Mouse (Mus musculus) bone marrow, adult 2 months (tissue): ENCODE results near the gene 1700125H20Rik. TPM values are rescaled to one million over a fixed set of nuclear protein-coding genes. Genes with fewer than 3 reads are reported as not detected.

Experiments
- H3K27ac ChIP-seq: fragments of 200-500 bp; 2 replicates; pipeline ENCODE4 v1.5.1; 2012; ENCODE audit warnings: low read depth, mild to moderate bottlenecking, control low read depth, inconsistent platforms, low read length; ENCODE audit not compliant: control insufficient read depth, poor library complexity, insufficient read depth
- H3K4me1 ChIP-seq: fragments of 200-500 bp; 2 replicates; pipeline ENCODE4 v1.6.1; 2011; ENCODE audit warnings: low read length; ENCODE audit not compliant: control insufficient read depth, insufficient read depth
- H3K4me3 ChIP-seq: fragments of 200-500 bp; replicated peaks from 2 replicates; pipeline ENCODE3; 2011; ENCODE audit warnings: mild to moderate bottlenecking, low read depth, low read length, control low read depth; ENCODE audit not compliant: control insufficient read depth
- CTCF ChIP-seq: fragments of 200-500 bp; IDR thresholded peaks from 2 replicates; pipeline ENCODE4 v1.5.1; 2011; ENCODE audit warnings: low read length, control low read depth; ENCODE audit not compliant: control insufficient read depth, insufficient read depth
- POLR2A ChIP-seq: fragments of 200-500 bp; IDR thresholded peaks from 2 replicates; pipeline ENCODE4 v1.6.1; 2011; ENCODE audit warnings: low read depth, mild to moderate bottlenecking, control low read depth, low read length, borderline replicate concordance; ENCODE audit not compliant: control insufficient read depth
- WGBS: fragments of 180-500 bp; shearing (Covaris S2); methylation state at CpG from one replicate; pipeline ENCODE4 v1.1.7; 2018; 5-methylcytosine and 5-hydroxymethylcytosine counted together
- polyA plus RNA-seq: library from polyadenylated mRNA; stranded (reverse); fragments of >200 nt; gene quantifications from 2 replicates; pipeline ENCODE4 v1.2.4, GENCODE M21; 2011; ENCODE audit warnings: low replicate concordance; ENCODE audit not compliant: missing spikeins, insufficient read depth, insufficient read length

Gene 1700125H20Rik
- polyA plus RNA-seq = not detected in 2 replicates

- TF ChIP-seq CTCF = peak; percentile 97
- peak; percentile 38; the same call in 1 of the 2 replicates for TF ChIP-seq POLR2A
- Histone ChIP-seq H3K27ac (no peak within 1 kb of the TSS), H3K4me3 (peak within 1 kb of the TSS; percentile 27), H3K4me1 (no peaks in the 10 kb centered on the region)
- WGBS = 14% methylated on average over 21 of the region's 21 CpGs
These were observed at the start of gene 1700125H20Rik for GRCm38 (mm10) chr11:85170058-85170740. TSS of gene 1700125H20Rik (plus strand) at chr11:85170404.

- 67% methylated on average over 1 of the region's 1 CpGs for WGBS
- Histone ChIP-seq H3K27ac (no peak overlapping the region), H3K4me3 (no peak overlapping the region), H3K4me1 (peaks cover 2% of the 10 kb centered on the region; the same call in 1 of the 2 replicates)
- TF ChIP-seq POLR2A (no peak), CTCF (no peak)
These were observed 48.1 kb upstream of the 1700125H20Rik start for GRCm38 (mm10) chr11:85122073-85122472.

- Histone ChIP-seq H3K27ac (peak overlapping the region; percentile 63; the same call in 1 of the 2 replicates), H3K4me1 (peaks cover 2% of the 10 kb centered on the region; the same call in 1 of the 2 replicates), H3K4me3 (peak overlapping the region; percentile 48)
- WGBS = 64% methylated on average over 3 of the region's 3 CpGs
- no peak for TF ChIP-seq CTCF
- TF ChIP-seq POLR2A = no peak
These were observed 46.8 kb upstream of the 1700125H20Rik start for GRCm38 (mm10) chr11:85123267-85123992.

GRCm38 (mm10) chr11:85126257-85127102 is 43.7 kb upstream of the 1700125H20Rik start:
- WGBS = 49% methylated on average over 2 of the region's 2 CpGs
- Histone ChIP-seq H3K27ac (no peak overlapping the region), H3K4me1 (peaks cover 2% of the 10 kb centered on the region; the same call in 1 of the 2 replicates), H3K4me3 (no peak overlapping the region)
- TF ChIP-seq CTCF (no peak), POLR2A (no peak)

DNA sequence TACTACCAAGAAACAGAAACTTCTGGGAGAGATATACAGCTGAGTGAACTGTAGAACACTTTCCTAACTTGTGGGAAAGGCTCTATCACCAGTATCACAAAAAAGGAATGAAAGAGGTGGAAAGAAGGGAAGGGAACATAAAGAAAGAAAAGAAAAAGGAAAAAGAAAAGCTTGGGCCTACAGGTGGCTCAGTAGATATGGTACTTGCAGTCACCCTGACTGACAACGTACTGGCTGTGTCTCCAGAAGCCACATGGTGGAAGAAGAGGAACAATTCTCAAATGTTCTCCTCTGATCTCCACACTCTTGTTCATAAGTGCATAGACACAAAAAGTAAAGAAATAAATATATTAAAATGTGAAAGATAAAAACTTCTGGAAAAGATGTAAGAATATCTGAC is 41.3 kb upstream of the 1700125H20Rik start:
- 33% methylated on average over 1 of the region's 1 CpGs for WGBS
- no peak overlapping the region for H3K27ac ChIP-seq
- no peak for TF ChIP-seq CTCF
- no peak for TF ChIP-seq POLR2A
- no peaks in the 10 kb centered on the region; the same call in 1 of the 2 replicates for H3K4me1 ChIP-seq
- H3K4me3 ChIP-seq = no peak overlapping the region

DNA sequence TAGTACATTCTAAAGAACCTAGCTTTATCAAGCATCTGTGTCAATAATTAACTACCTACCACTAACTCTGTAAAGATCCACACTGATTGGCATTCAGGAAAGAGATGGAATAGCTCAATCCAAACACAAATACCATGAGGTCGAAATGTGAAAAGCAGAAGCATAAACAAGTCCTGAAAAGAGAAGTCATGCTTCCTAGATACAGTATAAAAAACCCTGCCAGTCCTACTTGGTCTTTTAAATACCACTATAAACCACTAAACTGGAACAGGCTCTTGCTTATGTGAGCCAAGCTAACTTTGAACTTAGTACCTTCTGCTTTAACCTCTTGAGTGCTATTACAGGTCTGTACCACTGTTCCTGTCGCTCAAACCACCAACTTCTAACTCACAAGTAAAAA is 38.7 kb upstream of the 1700125H20Rik start:
- Histone ChIP-seq H3K27ac (no peak overlapping the region), H3K4me1 (no peaks in the 10 kb centered on the region; the same call in 1 of the 2 replicates), H3K4me3 (no peak overlapping the region)
- TF ChIP-seq CTCF = no peak
- TF ChIP-seq POLR2A = no peak
- WGBS = 10% methylated on average over 2 of the region's 2 CpGs

- Histone ChIP-seq H3K4me3 (peak overlapping the region; percentile 99), H3K4me1 (no peaks in the 10 kb centered on the region; the same call in 1 of the 2 replicates), H3K27ac (peak overlapping the region; percentile 91)
- 6% methylated on average over 17 of the region's 17 CpGs for WGBS
- TF ChIP-seq POLR2A (no peak), CTCF (no peak)
These were observed 31.3 kb upstream of the 1700125H20Rik start for GRCm38 (mm10) chr11:85138776-85139474.
